8 mouse cellular contexts compared by ENCODE assay signal in genomic region chr13:104108651-104109287, GRCm38 (mm10). TPM values are rescaled to one million over a fixed set of nuclear protein-coding genes. Genes with fewer than 3 reads are reported as not detected.
DNase-seq lines count a peak whose midpoint lies in the region; ATAC-seq and TF ChIP-seq lines count a peak whose summit lies in the region.

No protein-coding gene starts in this region.

- H3K27ac ChIP-seq in embryonic facial prominence, embryonic 12.5 days = no peak overlapping the region
- H3K27ac ChIP-seq in hindbrain, embryonic 11.5 days (ENCODE audit: low read depth, low read length) = no peak overlapping the region
- H3K27ac ChIP-seq in lung, postnatal 0 days (ENCODE audit: low read length) = peak overlapping the region; percentile 59; the same call in 1 of the 2 replicates
- peak overlapping the region; percentile 21; the same call in 1 of the 2 replicates for H3K27ac ChIP-seq in stomach, embryonic 14.5 days (ENCODE audit: low read length)

- no peaks in the 10 kb centered on the region for H3K27me3 ChIP-seq in E14TG2a.4 (ENCODE audit: insufficient read depth, low read length)
- H3K27me3 ChIP-seq in embryonic facial prominence, embryonic 12.5 days = no peaks in the 10 kb centered on the region
- no peaks in the 10 kb centered on the region for H3K27me3 ChIP-seq in hindbrain, embryonic 11.5 days (ENCODE audit: control insufficient read depth, insufficient read depth, low read length)
- H3K27me3 ChIP-seq in lung, postnatal 0 days (replicated peaks; ENCODE audit: insufficient read depth, low read length) = no peaks in the 10 kb centered on the region
- H3K27me3 ChIP-seq in stomach, embryonic 14.5 days (ENCODE audit: control insufficient read depth, insufficient read depth, low read length) = no peaks in the 10 kb centered on the region

- WGBS in embryonic facial prominence, embryonic 12.5 days = 2% methylated on average over 24 of the region's 24 CpGs
- 1% methylated on average over 24 of the region's 24 CpGs for WGBS in hindbrain, embryonic 11.5 days
- WGBS in lung, postnatal 0 days = under 1% methylated on average over 24 of the region's 24 CpGs
- WGBS in stomach, embryonic 14.5 days = 1% methylated on average over 24 of the region's 24 CpGs

- peak overlapping the region; percentile 59 for H3K9ac ChIP-seq in embryonic facial prominence, embryonic 12.5 days
- H3K9ac ChIP-seq in hindbrain, embryonic 11.5 days (ENCODE audit: low read depth, low read length) = peak overlapping the region; percentile 63
- H3K9ac ChIP-seq in lung, postnatal 0 days (replicated peaks; ENCODE audit: low read depth) = peak overlapping the region; percentile 58
- H3K9ac ChIP-seq in stomach, embryonic 14.5 days (replicated peaks; ENCODE audit: low read depth, low read length) = peak overlapping the region; percentile 64

- no peak for TF ChIP-seq CTCF in E14TG2a.4 (conservative IDR thresholded peaks at IDR 0.05; ENCODE audit: low read length)
- no peak for TF ChIP-seq CTCF in lung, postnatal 0 days (IDR thresholded peaks at IDR 0.05)

- TF ChIP-seq EP300 in lung, postnatal 0 days (IDR thresholded peaks at IDR 0.05) = no peak

- peaks cover 13% of the 10 kb centered on the region for H3K4me1 ChIP-seq in E14TG2a.4 (replicated peaks; ENCODE audit: low read depth, low read length)
- H3K4me1 ChIP-seq in embryonic facial prominence, embryonic 12.5 days = 0 out of 2 replicates have a peak, but pooled peaks cover 10% of the 10 kb centered on the region
- H3K4me1 ChIP-seq in hindbrain, embryonic 11.5 days (replicated peaks; ENCODE audit: control insufficient read depth, insufficient read depth, low read length) = 0 out of 2 replicates have a peak, but pooled peaks cover 2% of the 10 kb centered on the region
- peaks cover 3% of the 10 kb centered on the region; the same call in 1 of the 2 replicates for H3K4me1 ChIP-seq in lung, postnatal 0 days (ENCODE audit: insufficient read depth, low read depth, low read length)
- H3K4me1 ChIP-seq in stomach, embryonic 14.5 days (ENCODE audit: control insufficient read depth, insufficient read depth, low read length) = no peaks in the 10 kb centered on the region

- peaks cover 6% of the 10 kb centered on the region; the same call in 1 of the 2 replicates for H3K36me3 ChIP-seq in E14TG2a.4 (ENCODE audit: insufficient read depth, low read length)
- H3K36me3 ChIP-seq in embryonic facial prominence, embryonic 12.5 days = 0 out of 2 replicates have a peak, but pooled peaks cover under 1% of the 10 kb centered on the region
- no peaks in the 10 kb centered on the region for H3K36me3 ChIP-seq in hindbrain, embryonic 11.5 days (ENCODE audit: control insufficient read depth, insufficient read depth, low read length)
- H3K36me3 ChIP-seq in lung, postnatal 0 days (ENCODE audit: insufficient read depth, low read length) = no peaks in the 10 kb centered on the region
- no peaks in the 10 kb centered on the region; the same call in 1 of the 2 replicates for H3K36me3 ChIP-seq in stomach, embryonic 14.5 days (ENCODE audit: control insufficient read depth, insufficient read depth, low read length)

- H3K9me3 ChIP-seq in E14TG2a.4 (ENCODE audit: low read length) = peaks cover 12% of the 10 kb centered on the region
- 0 out of 2 replicates have a peak, but pooled peaks cover 1% of the 10 kb centered on the region for H3K9me3 ChIP-seq in embryonic facial prominence, embryonic 12.5 days
- no peaks in the 10 kb centered on the region for H3K9me3 ChIP-seq in hindbrain, embryonic 11.5 days (ENCODE audit: control insufficient read depth, low read length)
- H3K9me3 ChIP-seq in lung, postnatal 0 days (ENCODE audit: low read length) = no peaks in the 10 kb centered on the region
- H3K9me3 ChIP-seq in stomach, embryonic 14.5 days (ENCODE audit: control insufficient read depth, low read depth, low read length) = no peaks in the 10 kb centered on the region; the same call in 1 of the 2 replicates

- peak overlapping the region; percentile 94 for H3K4me3 ChIP-seq in E14TG2a.4 (replicated peaks; ENCODE audit: low read length)
- peak overlapping the region; percentile 80 for H3K4me3 ChIP-seq in embryonic facial prominence, embryonic 12.5 days
- peak overlapping the region; percentile 78 for H3K4me3 ChIP-seq in hindbrain, embryonic 11.5 days (ENCODE audit: low read depth, low read length)
- H3K4me3 ChIP-seq in lung, postnatal 0 days (ENCODE audit: low read depth, low read length) = peak overlapping the region; percentile 77
- H3K4me3 ChIP-seq in stomach, embryonic 14.5 days (ENCODE audit: low read depth, low read length) = peak overlapping the region; percentile 79

- ATAC-seq in frontal cortex, adult (ENCODE audit: low TSS enrichment) = peak; percentile 4; the same call in 1 of the 2 replicates
- ATAC-seq in embryonic facial prominence, embryonic 12.5 days (ENCODE audit: insufficient number of reproducible peaks, insufficient read depth, low FRiP score, low TSS enrichment) = 0 out of 2 replicates have a peak, but pooled peaks have one; percentile 2
- ATAC-seq in hindbrain, embryonic 11.5 days (ENCODE audit: low FRiP score) = peak; percentile 34
- ATAC-seq in lung, postnatal 0 days = peak; percentile 2
- no peak for ATAC-seq in stomach, embryonic 14.5 days (ENCODE audit: insufficient number of reproducible peaks, insufficient read depth, low FRiP score, low read depth)

- DNase-seq in frontal cortex, postnatal 25 days (ENCODE audit: low spot score in 2 of 2) = no peak
- DNase-seq in hindbrain, embryonic 11.5 days (ENCODE audit: low spot score) = peak; percentile 45
- DNase-seq in lung, postnatal 0 days (ENCODE audit: low spot score) = peak; percentile 52
- no peak for DNase-seq in right cerebral cortex, adult 18-20 months

- H3K4me2 ChIP-seq in embryonic facial prominence, embryonic 12.5 days (replicated peaks) = peak overlapping the region; percentile 89
- H3K4me2 ChIP-seq in hindbrain, embryonic 11.5 days (replicated peaks; ENCODE audit: low read depth, low read length) = peak overlapping the region; percentile 93
- peak overlapping the region; percentile 99 for H3K4me2 ChIP-seq in lung, postnatal 0 days (replicated peaks; ENCODE audit: low read depth, low read length)
- peak overlapping the region; percentile 78 for H3K4me2 ChIP-seq in stomach, embryonic 14.5 days (replicated peaks; ENCODE audit: low read depth, low read length)

RNA-seq across cellular contexts. Expression of gene Nln, which starts 0.6 kb away (rescaled TPM):
- 16.8 and 18.6 TPM in 2 replicates for polyA plus RNA-seq in embryonic facial prominence, embryonic 12.5 days (2016; fragmentation: Nextera tagmentation; extraction: Ambion mirVana)
- 22.8 and 26.1 TPM in 2 replicates for polyA plus RNA-seq in hindbrain, embryonic 11.5 days (2014; fragmentation: Nextera tagmentation; extraction: Ambion mirVana)
- polyA plus RNA-seq in lung, postnatal 0 days (2015; fragmentation: Nextera tagmentation; extraction: Ambion mirVana) = 13.0 and 16.7 TPM in 2 replicates
- polyA plus RNA-seq in stomach, embryonic 14.5 days (2014; fragmentation: Nextera tagmentation; extraction: Ambion mirVana) = 22.9 and 26.6 TPM in 2 replicates

RNA-seq across cellular contexts. Expression of gene Sgtb, which starts 0.8 kb away (rescaled TPM):
- polyA plus RNA-seq in embryonic facial prominence, embryonic 12.5 days (2016; fragmentation: Nextera tagmentation; extraction: Ambion mirVana) = 9.6 and 9.7 TPM in 2 replicates
- 27.6 and 27.9 TPM in 2 replicates for polyA plus RNA-seq in hindbrain, embryonic 11.5 days (2014; fragmentation: Nextera tagmentation; extraction: Ambion mirVana)
- polyA plus RNA-seq in lung, postnatal 0 days (2015; fragmentation: Nextera tagmentation; extraction: Ambion mirVana) = 4.7 and 5.5 TPM in 2 replicates
- polyA plus RNA-seq in stomach, embryonic 14.5 days (2014; fragmentation: Nextera tagmentation; extraction: Ambion mirVana) = 6.0 and 7.2 TPM in 2 replicates

Comparison
In these comparisons a context has a peak if more than half of its experiments do, and no peak if none do; other contexts are left out.
1. DNase-seq: peak in hindbrain, embryonic 11.5 days (single experiment) and lung, postnatal 0 days (single experiment); none in frontal cortex, postnatal 25 days (0 of 2) and right cerebral cortex, adult 18-20 months (single experiment).
2. H3K27ac ChIP-seq: peak in lung, postnatal 0 days (single experiment) and stomach, embryonic 14.5 days (single experiment); none in embryonic facial prominence, embryonic 12.5 days (single experiment) and hindbrain, embryonic 11.5 days (single experiment).
3. Peak in every context shown above with its lines, with median percentiles within 50 percentile points of each other: H3K4me3 ChIP-seq, H3K4me2 ChIP-seq and H3K9ac ChIP-seq.